Mouse (Mus musculus) adrenal gland, postnatal 36 days (tissue): ENCODE measurements around the gene Narf. TPM values are rescaled to one million over a fixed set of nuclear protein-coding genes. Genes with fewer than 3 reads are reported as not detected.
A peak's percentile ranks its signal among the peaks of the same experiment; 100 is the strongest.

Source experiments
- DNase-seq, 2 experiments: peaks; one replicate each; pipeline ENCODE4 v3.0.0; 2021; ENCODE audit warnings: mixed read lengths in 1 of 2
- long read RNA-seq, 2 experiments: library from polyadenylated mRNA; stranded (forward); transcript quantifications; one replicate each; pipeline ENCODE4 v2.0.0; 2021; ENCODE audit warnings: borderline sequencing depth in 2 of 2
- total RNA-seq, 2 experiments: library from RNA; stranded (reverse); gene quantifications; 2 replicates each; pipeline ENCODE4 v1.2.3; 2021

Gene Narf
- 10 to 100 TPM; 18.7 to 27.3 TPM for total RNA-seq
- long read RNA-seq, experiment 1, full-length matches to known transcripts, result 17 of 20 reads
- long read RNA-seq, experiment 1, partial matches to known transcripts, result 1 of 20 reads
- long read RNA-seq, experiment 1, other reads (novel, unspliced or antisense), result 2 of 20 reads
- long read RNA-seq, experiment 2, full-length matches to known transcripts, result 4 of 5 reads
- long read RNA-seq, experiment 2, partial matches to known transcripts, result 1 of 5 reads
- long read RNA-seq, experiment 2, other reads (novel, unspliced or antisense), result 0 of 5 reads

GRCm38 (mm10) chr11:121236564-121237344 lies at the start of gene Narf:
Narf (plus strand) TSS chr11:121237253.
- peak; percentile 99 for DNase-seq

GRCm38 (mm10) chr11:121189681-121190080 lies 47.4 kb upstream of the Narf start:
- peak in 1 of 2 experiments; percentile 42 for DNase-seq

GRCm38 (mm10) chr11:121192742-121193141 lies 44.3 kb upstream of the Narf start:
- DNase-seq, result no peak

- no peak for DNase-seq
Measured at GRCm38 (mm10) chr11:121193415-121193814, 43.6 kb upstream of the Narf start.

GRCm38 (mm10) chr11:121198622-121199021 lies 38.4 kb upstream of the Narf start:
- DNase-seq, result no peak

- DNase-seq, result no peak
Measured at GRCm38 (mm10) chr11:121199851-121200250, 37.2 kb upstream of the Narf start.

- DNase-seq, result no peak
Measured at GRCm38 (mm10) chr11:121200781-121201180, 36.3 kb upstream of the Narf start.

GRCm38 (mm10) chr11:121201436-121202198 lies 35.4 kb upstream of the Narf start:
- DNase-seq, result peak; percentile 12 to 44

GRCm38 (mm10) chr11:121203859-121204160 lies 33.2 kb upstream of the Narf start:
- DNase-seq, result no peak

- DNase-seq, result peak; percentile 96 to 98
Measured at GRCm38 (mm10) chr11:121204161-121205006, 32.7 kb upstream of the Narf start, which contains the start of the genes Hexdc and Ogfod3. Hexdc (plus strand) TSS chr11:121204433. Ogfod3 (minus strand) TSS chr11:121204711.

GRCm38 (mm10) chr11:121216831-121217230 lies 20.2 kb upstream of the Narf start:
- DNase-seq, result no peak

- DNase-seq, result no peak
Measured at GRCm38 (mm10) chr11:121219776-121220175, 17.3 kb upstream of the Narf start.

- DNase-seq, result no peak
Measured at GRCm38 (mm10) chr11:121220771-121221170, 16.3 kb upstream of the Narf start.

GRCm38 (mm10) chr11:121221321-121222010 lies 15.6 kb upstream of the Narf start:
- no peak for DNase-seq

GRCm38 (mm10) chr11:121228129-121229017 lies 8.7 kb upstream of the Narf start:
- DNase-seq, result no peak

- DNase-seq, result peak; percentile 82 to 87
Measured at GRCm38 (mm10) chr11:121229018-121229439, 8.0 kb upstream of the Narf start, which contains the start of gene Cybc1. Cybc1 (minus strand) TSS chr11:121229322.

GRCm38 (mm10) chr11:121231191-121231590 lies 5.9 kb upstream of the Narf start:
- DNase-seq, result no peak

- DNase-seq, result no peak
Measured at GRCm38 (mm10) chr11:121231628-121232291, 5.3 kb upstream of the Narf start.

GRCm38 (mm10) chr11:121232706-121233105 lies 4.3 kb upstream of the Narf start:
- no peak for DNase-seq
